ENCODE assay signal across 12 mouse cellular contexts in the genomic region with DNA sequence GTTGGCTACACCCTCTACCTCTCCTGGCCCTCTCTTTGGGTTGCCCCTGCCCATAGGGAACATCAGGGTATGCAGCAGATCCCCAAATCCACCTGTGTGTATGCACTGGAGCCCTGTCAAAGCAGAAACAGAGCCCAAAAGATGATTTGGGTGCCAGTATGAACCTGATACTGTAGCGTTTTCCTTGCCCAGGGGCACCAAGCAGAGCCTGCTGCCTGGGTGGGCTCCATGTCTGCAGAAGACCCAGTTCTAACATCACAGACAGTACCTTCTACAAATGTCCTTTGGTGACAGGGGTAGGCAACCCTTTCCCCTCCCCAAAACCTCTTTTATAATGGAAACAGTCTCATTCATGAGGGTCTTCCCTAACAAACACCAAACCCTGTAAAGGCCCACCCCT.
DNase-seq lines count a peak whose midpoint lies in the region; ATAC-seq and TF ChIP-seq lines count a peak whose summit lies in the region.
"Had no signal": no experiment of that assay in that cellular context is flagged by ENCODE, and none has a peak within 500 bp of the region (broad histone marks: within the 10 kb centered on the region; RNA-seq: fewer than 3 reads in every experiment).

No protein-coding gene starts in this region.

- 0 out of 2 replicates have a peak overlapping the region, but pooled peaks have one; percentile 50 for H3K27ac ChIP-seq in forebrain, postnatal 0 days (ENCODE audit: low read depth, low read length)
- H3K27ac ChIP-seq in forebrain, embryonic 13.5 days = no peak overlapping the region
- H3K27ac ChIP-seq in hindbrain, postnatal 0 days = peak overlapping the region; percentile 74
- H3K27ac ChIP-seq in hindbrain, embryonic 12.5 days = no peak overlapping the region
- H3K27ac ChIP-seq: heart, embryonic 15.5 days had no signal

- H3K4me3 ChIP-seq in forebrain, postnatal 0 days (ENCODE audit: low read depth, low read length) = no peak overlapping the region
- H3K4me3 ChIP-seq in forebrain, embryonic 13.5 days = no peak overlapping the region
- H3K4me3 ChIP-seq in hindbrain, postnatal 0 days (ENCODE audit: low read length) = no peak overlapping the region
- no peak overlapping the region for H3K4me3 ChIP-seq in hindbrain, embryonic 12.5 days
- H3K4me3 ChIP-seq: gastrocnemius, adult 2 months; heart, embryonic 12.5 days; heart, embryonic 15.5 days had no signal

- WGBS in forebrain, postnatal 0 days = 67% methylated on average over 1 of the region's 1 CpGs
- WGBS in forebrain, embryonic 13.5 days = 86% methylated on average over 1 of the region's 1 CpGs
- WGBS in hindbrain, postnatal 0 days = 66% methylated on average over 1 of the region's 1 CpGs
- WGBS in hindbrain, embryonic 12.5 days = 64% methylated on average over 1 of the region's 1 CpGs

- ATAC-seq in forebrain, postnatal 0 days = no peak
- ATAC-seq in forebrain, embryonic 13.5 days = no peak
- no peak for ATAC-seq in hindbrain, postnatal 0 days
- ATAC-seq in hindbrain, embryonic 12.5 days (ENCODE audit: low FRiP score) = no peak
- ATAC-seq: CD4-positive, CD25-positive, alpha-beta regulatory T cell, adult 4 months; intestine, postnatal 0 days had no signal

- no peak for TF ChIP-seq CTCF in forebrain, postnatal 0 days (IDR thresholded peaks at IDR 0.05; ENCODE audit: low read depth)
- TF ChIP-seq CTCF in hindbrain, postnatal 0 days (IDR thresholded peaks at IDR 0.05; ENCODE audit: low read depth) = no peak

- H3K36me3 ChIP-seq in forebrain, postnatal 0 days (ENCODE audit: insufficient read depth) = no peaks in the 10 kb centered on the region
- no peaks in the 10 kb centered on the region for H3K36me3 ChIP-seq in forebrain, embryonic 13.5 days (ENCODE audit: poor library complexity, severe bottlenecking)
- H3K36me3 ChIP-seq in hindbrain, postnatal 0 days (ENCODE audit: insufficient read depth, low read length) = no peaks in the 10 kb centered on the region
- H3K36me3 ChIP-seq in hindbrain, embryonic 12.5 days = no peaks in the 10 kb centered on the region
- H3K36me3 ChIP-seq: heart, embryonic 12.5 days; heart, embryonic 15.5 days had no signal

- H3K4me2 ChIP-seq in forebrain, postnatal 0 days (ENCODE audit: low read depth) = no peak overlapping the region
- H3K4me2 ChIP-seq in forebrain, embryonic 13.5 days = no peak overlapping the region
- H3K4me2 ChIP-seq in hindbrain, postnatal 0 days (ENCODE audit: low read depth, low read length) = no peak overlapping the region
- H3K4me2 ChIP-seq in hindbrain, embryonic 12.5 days (replicated peaks) = no peak overlapping the region
- H3K4me2 ChIP-seq: heart, embryonic 12.5 days; heart, embryonic 15.5 days had no signal

- H3K9me3 ChIP-seq in forebrain, postnatal 0 days (ENCODE audit: low read length) = no peaks in the 10 kb centered on the region
- H3K9me3 ChIP-seq in forebrain, embryonic 13.5 days (replicated peaks) = no peaks in the 10 kb centered on the region
- no peaks in the 10 kb centered on the region for H3K9me3 ChIP-seq in hindbrain, postnatal 0 days (ENCODE audit: low read length)
- no peaks in the 10 kb centered on the region for H3K9me3 ChIP-seq in hindbrain, embryonic 12.5 days (replicated peaks)
- H3K9me3 ChIP-seq: heart, embryonic 12.5 days; heart, embryonic 15.5 days had no signal

- H3K9ac ChIP-seq in forebrain, postnatal 0 days = no peak overlapping the region
- no peak overlapping the region for H3K9ac ChIP-seq in forebrain, embryonic 13.5 days
- no peak overlapping the region for H3K9ac ChIP-seq in hindbrain, postnatal 0 days (replicated peaks; ENCODE audit: low read length)
- no peak overlapping the region for H3K9ac ChIP-seq in hindbrain, embryonic 12.5 days
- H3K9ac ChIP-seq: heart, embryonic 12.5 days; heart, embryonic 15.5 days had no signal

- DNase-seq in cerebellum, adult 9-10 months = peak; percentile 55
- no peak for DNase-seq in cerebellum, adult 18-20 months
- no peak for DNase-seq in forebrain, postnatal 0 days
- no peak for DNase-seq in hindbrain, postnatal 0 days (ENCODE audit: low spot score)
- DNase-seq: kidney, adult 2 months had no signal

- no peaks in the 10 kb centered on the region for H3K27me3 ChIP-seq in forebrain, postnatal 0 days (ENCODE audit: insufficient read depth, low read length)
- no peaks in the 10 kb centered on the region for H3K27me3 ChIP-seq in forebrain, embryonic 13.5 days
- no peaks in the 10 kb centered on the region for H3K27me3 ChIP-seq in hindbrain, postnatal 0 days (ENCODE audit: insufficient read depth, low read length)
- H3K27me3 ChIP-seq in hindbrain, embryonic 12.5 days = no peaks in the 10 kb centered on the region
- H3K27me3 ChIP-seq: heart, embryonic 12.5 days; heart, embryonic 15.5 days had no signal

- no peaks in the 10 kb centered on the region for H3K4me1 ChIP-seq in forebrain, postnatal 0 days (ENCODE audit: insufficient read depth)
- H3K4me1 ChIP-seq in forebrain, embryonic 13.5 days = peaks cover 11% of the 10 kb centered on the region; the same call in 1 of the 2 replicates
- H3K4me1 ChIP-seq in hindbrain, postnatal 0 days (ENCODE audit: insufficient read depth, low read length) = peaks cover 8% of the 10 kb centered on the region; the same call in 1 of the 2 replicates
- peaks cover 13% of the 10 kb centered on the region; the same call in 1 of the 2 replicates for H3K4me1 ChIP-seq in hindbrain, embryonic 12.5 days
- H3K4me1 ChIP-seq: heart, embryonic 15.5 days had no signal

Comparison
In these comparisons a context has a peak if more than half of its experiments do, and no peak if none do; other contexts are left out.
1. H3K27ac ChIP-seq: peak in forebrain, postnatal 0 days (single experiment) and hindbrain, postnatal 0 days (single experiment); none in forebrain, embryonic 13.5 days (single experiment) and hindbrain, embryonic 12.5 days (single experiment).